Mouse (Mus musculus): Measurements from ENCODE around the gene Tex45. TPM values are rescaled to one million over a fixed set of nuclear protein-coding genes. Genes with fewer than 3 reads are reported as not detected.

Gene Tex45
- total and polyA plus RNA-seq, 3 experiments: not detected

- no peak for DNase-seq (ENCODE audit: extremely low read depth)
- Histone ChIP-seq H3K27ac (ENCODE audit: insufficient read depth, low read depth) (no peak overlapping the region), H3K9me3 (replicated peaks; ENCODE audit: low read length) (no peaks in the 10 kb centered on the region), H3K4me1 (ENCODE audit: control insufficient read depth in 1 of 2, insufficient read depth in 2 of 2) (peaks cover 0 to 5% of the 10 kb centered on the region in 2 experiments; a peak in 1 of 4 replicates), H3K4me2 (ENCODE audit: insufficient read depth, low read depth, poor library complexity, severe bottlenecking) (no peak overlapping the region), H3K9ac (ENCODE audit: insufficient read depth, low read depth) (no peak overlapping the region), H3K79me2 (replicated peaks; ENCODE audit: control insufficient read depth, extremely low read depth, insufficient read depth, poor library complexity, severe bottlenecking) (no peaks in the 10 kb centered on the region), H3K36me3 (replicated peaks in 1 of 2; ENCODE audit: control insufficient read depth in 1 of 2, insufficient read depth in 1 of 2, low read length in 1 of 2) (no peaks in the 10 kb centered on the region), H3K4me3 (replicated peaks in 1 of 3; ENCODE audit: low read depth in 2 of 3, low read length in 2 of 3, poor library complexity in 1 of 3) (no peak overlapping the region), H3K27me3 (replicated peaks) (no peaks in the 10 kb centered on the region)
- TF ChIP-seq POLR2AphosphoS2 (IDR thresholded peaks at IDR 0.05; ENCODE audit: low read depth, low read length) (no peak), TBP (conservative IDR thresholded peaks at IDR 0.05; ENCODE audit: low read depth, low read length) (no peak), KAT2A (IDR thresholded peaks at IDR 0.05; ENCODE audit: insufficient replicate concordance, low read length) (no peak), MAZ (IDR thresholded peaks at IDR 0.05; ENCODE audit: low read depth, low read length) (no peak), USF1 (IDR thresholded peaks at IDR 0.05; ENCODE audit: low read depth, low read length) (no peak), ZC3H11A (IDR thresholded peaks at IDR 0.05; ENCODE audit: low read depth, low read length) (no peak)
- in situ Hi-C loops (cut with MboI; ENCODE audit: low pct_ligation_motif_present, low pct_unique_long_range_greater_than_20kb, low sequenced_read_pairs): no loop called here
- dilution Hi-C loops (cut with MboI; ENCODE audit: extremely low pct_ligation_motif_present, extremely low pct_unique_long_range_greater_than_20kb, low sequenced_read_pairs): no loop called here
Observed at GRCm38 (mm10) chr8:3483546-3483945, 12.9 kb downstream of the Tex45 start.

- in situ Hi-C loops (cut with MboI; ENCODE audit: low pct_ligation_motif_present, low pct_unique_long_range_greater_than_20kb, low sequenced_read_pairs): no loop called here
- dilution Hi-C loops (cut with MboI; ENCODE audit: extremely low pct_ligation_motif_present, extremely low pct_unique_long_range_greater_than_20kb, low sequenced_read_pairs): no loop called here
Observed at GRCm38 (mm10) chr8:3485192-3485591, 14.5 kb downstream of the Tex45 start.

More at GRCm38 (mm10) chr8:3485192-3485591, 14.5 kb downstream of the Tex45 start:
- Histone ChIP-seq H3K79me2 (replicated peaks; ENCODE audit: control insufficient read depth, extremely low read depth, insufficient read depth, poor library complexity, severe bottlenecking) (no peaks in the 10 kb centered on the region), H3K9ac (ENCODE audit: insufficient read depth, low read depth) (no peak overlapping the region), H3K27me3 (replicated peaks) (no peaks in the 10 kb centered on the region), H3K4me1 (ENCODE audit: control insufficient read depth in 1 of 2, insufficient read depth in 2 of 2) (peaks cover 0 to 5% of the 10 kb centered on the region in 2 experiments; a peak in 1 of 4 replicates), H3K4me2 (ENCODE audit: insufficient read depth, low read depth, poor library complexity, severe bottlenecking) (no peak overlapping the region), H3K36me3 (replicated peaks in 1 of 2; ENCODE audit: control insufficient read depth in 1 of 2, insufficient read depth in 1 of 2, low read length in 1 of 2) (no peaks in the 10 kb centered on the region), H3K4me3 (replicated peaks in 1 of 3; ENCODE audit: low read depth in 2 of 3, low read length in 2 of 3, poor library complexity in 1 of 3) (no peak overlapping the region), H3K27ac (ENCODE audit: insufficient read depth, low read depth) (no peak overlapping the region), H3K9me3 (replicated peaks; ENCODE audit: low read length) (no peaks in the 10 kb centered on the region)
- TF ChIP-seq NRF1 (IDR thresholded peaks at IDR 0.05; ENCODE audit: low read depth, low read length) (no peak), ZMIZ1 (IDR thresholded peaks at IDR 0.05; ENCODE audit: low read depth, low read length) (no peak), CTCF (conservative IDR thresholded peaks at IDR 0.05 in 1 of 2, IDR thresholded peaks at IDR 0.05 in 1 of 2; ENCODE audit: low read depth in 2 of 2, low read length in 2 of 2) (no peak), MAX (IDR thresholded peaks at IDR 0.05; ENCODE audit: low read length) (no peak), MAFK (IDR thresholded peaks at IDR 0.05; ENCODE audit: insufficient replicate concordance, low read length) (no peak), USF1 (IDR thresholded peaks at IDR 0.05; ENCODE audit: low read depth, low read length) (no peak), ZC3H11A (IDR thresholded peaks at IDR 0.05; ENCODE audit: low read depth, low read length) (no peak), TBP (conservative IDR thresholded peaks at IDR 0.05; ENCODE audit: low read depth, low read length) (no peak), MYC (IDR thresholded peaks at IDR 0.05; ENCODE audit: low read depth, low read length) (no peak), UBTF (IDR thresholded peaks at IDR 0.05; ENCODE audit: low read depth, low read length) (no peak), RAD21 (IDR thresholded peaks at IDR 0.05; ENCODE audit: low read depth, low read length) (no peak), POLR2A (IDR thresholded peaks at IDR 0.05; ENCODE audit: low read depth, low read length) (no peak), GABPA (IDR thresholded peaks at IDR 0.05; ENCODE audit: insufficient replicate concordance, low read depth, low read length) (no peak)
- DNase-seq (ENCODE audit: extremely low read depth): no peak
